Mouse (Mus musculus) forebrain, postnatal 0 days (tissue): ENCODE results near the gene H2-DMa. TPM values are rescaled to one million over a fixed set of nuclear protein-coding genes. Genes with fewer than 3 reads are reported as not detected.

Source experiments
- ATAC-seq: fragments of 200-750 bp; cut with Nextera tagmentation; 2 replicates; pipeline ENCODE4 v1.8.0; 2017; ENCODE audit warnings: mild to moderate bottlenecking, moderate library complexity
- DNase-seq: peaks from one replicate; pipeline ENCODE4 v3.0.0-alpha.2; 2015
- H3K27ac ChIP-seq: fragments of 300-500 bp; sonication (generic); 2 replicates; pipeline ENCODE4 v1.5.1; 2014; ENCODE audit warnings: low read depth, mild to moderate bottlenecking, antibody characterized with exemption, low read length, moderate library complexity, mixed read lengths
- H3K27me3 ChIP-seq: fragments of 300-500 bp; sonication (generic); 2 replicates; pipeline ENCODE4 v1.6.1; 2014; ENCODE audit warnings: mild to moderate bottlenecking, low read length, mixed read lengths; ENCODE audit not compliant: insufficient read depth
- H3K36me3 ChIP-seq: fragments of 300-500 bp; sonication (generic); 2 replicates; pipeline ENCODE4 v1.6.1; 2014; ENCODE audit warnings: mild to moderate bottlenecking, moderate library complexity; ENCODE audit not compliant: insufficient read depth
- H3K4me1 ChIP-seq: fragments of 300-500 bp; sonication (generic); 2 replicates; pipeline ENCODE4 v1.6.1; 2014; ENCODE audit warnings: antibody characterized with exemption; ENCODE audit not compliant: insufficient read depth
- H3K4me2 ChIP-seq: fragments of 300-500 bp; sonication (generic); 2 replicates; pipeline ENCODE4 v1.6.1; 2014; ENCODE audit warnings: low read depth, mild to moderate bottlenecking, moderate library complexity
- H3K4me3 ChIP-seq: fragments of 300-500 bp; sonication (generic); 2 replicates; pipeline ENCODE4 v1.5.1; 2014; ENCODE audit warnings: low read depth, low read length, mixed read lengths
- H3K9ac ChIP-seq: fragments of 300-500 bp; sonication (generic); 2 replicates; pipeline ENCODE4 v1.6.1; 2014; ENCODE audit warnings: mild to moderate bottlenecking
- H3K9me3 ChIP-seq: fragments of 300-500 bp; sonication (generic); 2 replicates; pipeline ENCODE4 v1.6.1; 2016; ENCODE audit warnings: low read length
- CTCF ChIP-seq: sonication (generic); IDR thresholded peaks from 2 replicates; pipeline ENCODE4 v1.5.1; 2016; ENCODE audit warnings: antibody characterized with exemption, control low read depth, low read depth
- WGBS: fragments of 180-500 bp; shearing (Covaris S2); extraction: QIAGEN DNeasy Blood & Tissue Kit; methylation state at CpG from one replicate; pipeline ENCODE4 v1.1.7; 2014; 5-methylcytosine and 5-hydroxymethylcytosine counted together
- polyA plus RNA-seq: library from polyadenylated mRNA; unstranded; fragments of >200 nt; fragmentation: Nextera tagmentation; extraction: Ambion mirVana; gene quantifications from 2 replicates; pipeline ENCODE4 v1.2.1, GENCODE M21; 2015
- total RNA-seq: library from RNA; depleted of rRNA; stranded (reverse); fragments of >200 nt; gene quantifications from 2 replicates; pipeline ENCODE4 v1.2.3, GENCODE M21; 2014

The H2-DMa gene
- total and polyA plus RNA-seq, 2 experiments from 2014 or later: 23.5 to 25.7 TPM

GRCm38 (mm10) chr17:34110309-34110708, 9.0 kb upstream of the H2-DMa start:
- WGBS: 45% methylated on average over 8 of the region's 8 CpGs
- no peaks in the 10 kb centered on the region for H3K9me3 ChIP-seq
- peaks cover 62% of the 10 kb centered on the region for H3K36me3 ChIP-seq
- H3K9ac ChIP-seq: 0 out of 2 replicates have a peak overlapping the region, but pooled peaks have one; percentile 1
- H3K4me3 ChIP-seq: no peak overlapping the region
- peak; percentile 5; the same call in 1 of the 2 replicates for ATAC-seq
- peak overlapping the region; percentile 35; the same call in 1 of the 2 replicates for H3K27ac ChIP-seq
- no peak for DNase-seq
- H3K4me2 ChIP-seq: no peak overlapping the region
- 0 out of 2 replicates have a peak, but pooled peaks cover 4% of the 10 kb centered on the region for H3K4me1 ChIP-seq
- TF ChIP-seq CTCF: no peak
- no peaks in the 10 kb centered on the region for H3K27me3 ChIP-seq

- Histone ChIP-seq H3K4me1 (peaks cover 7% of the 10 kb centered on the region; the same call in 1 of the 2 replicates), H3K4me3 (no peak overlapping the region), H3K27me3 (no peaks in the 10 kb centered on the region), H3K9ac (no peak overlapping the region), H3K4me2 (no peak overlapping the region), H3K36me3 (peaks cover 84% of the 10 kb centered on the region), H3K27ac (no peak overlapping the region), H3K9me3 (no peaks in the 10 kb centered on the region)
- 93% methylated on average over 7 of the region's 7 CpGs for WGBS
- TF ChIP-seq CTCF: no peak
- DNase-seq (no peak), ATAC-seq (no peak)
Measured at GRCm38 (mm10) chr17:34114114-34114513, 5.2 kb upstream of the H2-DMa start.

GRCm38 (mm10) chr17:34116736-34117370, 2.5 kb upstream of the H2-DMa start:
- ATAC-seq (no peak), DNase-seq (no peak)
- Histone ChIP-seq H3K4me3 (peak overlapping the region; percentile 72), H3K4me2 (peak overlapping the region; percentile 85), H3K9ac (peak overlapping the region; percentile 76), H3K27me3 (no peaks in the 10 kb centered on the region), H3K4me1 (peaks cover 4% of the 10 kb centered on the region; the same call in 1 of the 2 replicates), H3K9me3 (no peaks in the 10 kb centered on the region), H3K27ac (no peak overlapping the region), H3K36me3 (peaks cover 59% of the 10 kb centered on the region)
- TF ChIP-seq CTCF: no peak
- 24% methylated on average over 7 of the region's 7 CpGs for WGBS

DNA sequence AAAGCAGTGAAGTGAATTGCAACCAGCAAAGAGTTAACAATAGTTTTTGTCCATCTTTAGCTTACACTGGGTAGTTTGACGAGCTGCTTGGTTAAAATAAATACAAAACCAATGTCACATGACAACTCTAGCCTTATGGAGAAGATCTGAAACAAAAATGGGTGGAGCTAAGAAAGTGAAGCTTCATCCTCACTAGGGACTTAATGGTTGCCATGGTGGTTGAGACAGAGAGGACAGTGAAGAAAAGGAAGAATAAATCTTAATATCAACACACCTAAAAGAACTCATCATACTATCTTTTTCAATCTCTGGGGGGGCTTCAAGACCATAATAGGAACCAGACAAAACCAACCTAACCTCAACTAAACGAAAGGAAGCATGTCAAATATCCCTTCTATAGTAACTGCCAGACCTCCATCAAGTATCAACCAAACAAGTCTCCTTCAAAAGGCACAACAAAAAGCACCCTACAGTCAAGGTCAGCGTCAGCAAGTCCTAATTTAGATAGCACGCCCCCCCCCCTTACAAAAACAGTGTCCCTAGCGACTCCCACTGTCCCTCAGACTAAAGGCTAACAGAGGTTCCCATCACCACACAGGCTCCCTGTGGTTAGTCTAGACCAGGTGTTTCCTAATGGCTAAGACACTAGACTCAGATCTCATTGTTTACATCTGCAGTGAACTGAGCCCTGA, 1.8 kb upstream of the H2-DMa start:
- WGBS: 1% methylated on average over 5 of the region's 5 CpGs
- ATAC-seq (no peak), DNase-seq (no peak)
- Histone ChIP-seq H3K4me3 (peak overlapping the region; percentile 72), H3K4me2 (peak overlapping the region; percentile 85), H3K9me3 (no peaks in the 10 kb centered on the region), H3K36me3 (peaks cover 51% of the 10 kb centered on the region), H3K27ac (0 out of 2 replicates have a peak overlapping the region, but pooled peaks have one; percentile 85), H3K27me3 (no peaks in the 10 kb centered on the region), H3K4me1 (peaks cover 4% of the 10 kb centered on the region; the same call in 1 of the 2 replicates), H3K9ac (peak overlapping the region; percentile 76)
- no peak for TF ChIP-seq CTCF

DNA sequence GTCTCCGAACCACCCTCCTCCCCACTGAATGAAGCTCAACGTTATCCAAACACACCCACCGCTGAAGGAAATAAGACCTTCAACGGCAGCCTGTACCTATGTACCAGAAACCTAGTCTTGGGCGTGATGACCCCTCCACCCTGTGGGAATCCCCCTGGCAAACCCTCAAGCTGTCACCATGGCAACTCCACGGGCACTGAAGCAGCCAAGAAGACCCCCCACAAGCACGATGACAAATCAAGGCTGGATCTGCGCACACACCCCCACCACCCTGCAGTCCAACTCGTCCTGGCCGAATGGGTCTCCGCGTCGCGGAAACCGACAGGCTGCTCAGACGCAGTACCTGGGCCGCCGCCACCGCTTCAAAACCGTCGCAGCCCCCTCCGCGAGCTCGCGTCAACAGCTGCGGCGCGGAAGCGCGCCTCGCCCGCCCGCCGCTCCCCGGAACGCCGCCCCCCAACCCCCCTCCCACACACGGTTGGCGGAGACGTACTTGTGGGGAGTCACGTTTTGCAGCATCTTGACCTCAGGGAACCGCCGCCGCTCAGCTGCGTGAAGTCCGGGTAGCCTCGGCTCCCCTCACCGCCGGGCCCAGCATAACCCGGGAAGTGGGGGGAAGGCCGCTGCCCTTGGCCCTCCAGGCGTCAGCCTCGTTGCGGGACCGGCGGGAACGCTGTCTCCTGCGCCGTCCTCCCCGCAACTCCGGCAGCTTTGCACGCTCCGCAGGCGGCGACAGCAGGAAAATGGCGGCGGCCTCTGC, 1.0 kb upstream of the H2-DMa start:
- no peaks in the 10 kb centered on the region for H3K9me3 ChIP-seq
- H3K4me1 ChIP-seq: peaks cover 4% of the 10 kb centered on the region; the same call in 1 of the 2 replicates
- H3K4me2 ChIP-seq: peak overlapping the region; percentile 85
- ATAC-seq (no peak), DNase-seq (peak; percentile 65)
- H3K4me3 ChIP-seq: peak overlapping the region; percentile 72
- no peaks in the 10 kb centered on the region for H3K27me3 ChIP-seq
- WGBS: under 1% methylated on average over 67 of the region's 67 CpGs
- TF ChIP-seq CTCF: no peak
- H3K27ac ChIP-seq: peak overlapping the region; percentile 85
- peaks cover 44% of the 10 kb centered on the region for H3K36me3 ChIP-seq
- peak overlapping the region; percentile 76 for H3K9ac ChIP-seq

- peak overlapping the region; percentile 76 for H3K9ac ChIP-seq
- H3K36me3 ChIP-seq: peaks cover 38% of the 10 kb centered on the region
- no peaks in the 10 kb centered on the region for H3K27me3 ChIP-seq
- no peaks in the 10 kb centered on the region for H3K9me3 ChIP-seq
- H3K4me2 ChIP-seq: peak overlapping the region; percentile 85
- no peak; the same call in 1 of the 2 replicates for TF ChIP-seq CTCF
- H3K4me3 ChIP-seq: peak overlapping the region; percentile 72
- peak; percentile 49 for ATAC-seq
- H3K27ac ChIP-seq: peak overlapping the region; percentile 85
- no peak for DNase-seq
- H3K4me1 ChIP-seq: peaks cover 7% of the 10 kb centered on the region; the same call in 1 of the 2 replicates
- 2% methylated on average over 38 of the region's 38 CpGs for WGBS
Measured at GRCm38 (mm10) chr17:34118873-34119248, 480 bp upstream of the H2-DMa start.
